Mouse (Mus musculus): Measurements from ENCODE around the gene Sipa1l2. TPM values are rescaled to one million over a fixed set of nuclear protein-coding genes. Genes with fewer than 3 reads are reported as not detected.
A peak's percentile ranks its signal among the peaks of the same experiment; 100 is the strongest.

The Sipa1l2 gene
- polyA plus RNA-seq, 1 experiment from 2014 or later: 14.1 TPM

GRCm38 (mm10) chr8:125586587-125586986 is 17.0 kb upstream of the Sipa1l2 start:
- WGBS: 82% methylated on average over 7 of the region's 7 CpGs
- H3K4me1 ChIP-seq (ENCODE audit: control insufficient read depth, insufficient read depth, low read length): peaks cover 11% of the 10 kb centered on the region
- H3K9me3 ChIP-seq (ENCODE audit: control insufficient read depth, low read length): no peaks in the 10 kb centered on the region
- H3K27me3 ChIP-seq (ENCODE audit: control insufficient read depth, insufficient read depth, low read length): no peaks in the 10 kb centered on the region
- no peaks in the 10 kb centered on the region for H3K36me3 ChIP-seq (ENCODE audit: control insufficient read depth, insufficient read depth, low read length)
- H3K4me3 ChIP-seq (ENCODE audit: low read depth, low read length): no peak overlapping the region
- H3K9ac ChIP-seq (ENCODE audit: low read length): no peak overlapping the region
- ATAC-seq (ENCODE audit: low FRiP score) (no peak), DNase-seq (ENCODE audit: low spot score, missing footprints) (no peak)
- no peak overlapping the region for H3K27ac ChIP-seq (ENCODE audit: low read depth, low read length)
- no peak overlapping the region for H3K4me2 ChIP-seq

GRCm38 (mm10) chr8:125584276-125584675 is 14.7 kb upstream of the Sipa1l2 start:
- Histone ChIP-seq H3K27me3 (ENCODE audit: control insufficient read depth, insufficient read depth, low read length) (no peaks in the 10 kb centered on the region), H3K4me3 (ENCODE audit: low read depth, low read length) (no peak overlapping the region), H3K27ac (ENCODE audit: low read depth, low read length) (no peak overlapping the region), H3K9me3 (ENCODE audit: control insufficient read depth, low read length) (no peaks in the 10 kb centered on the region), H3K4me2 (no peak overlapping the region), H3K36me3 (ENCODE audit: control insufficient read depth, insufficient read depth, low read length) (no peaks in the 10 kb centered on the region), H3K9ac (ENCODE audit: low read length) (no peak overlapping the region), H3K4me1 (ENCODE audit: control insufficient read depth, insufficient read depth, low read length) (no peaks in the 10 kb centered on the region)
- ATAC-seq (ENCODE audit: low FRiP score): no peak
- WGBS: 84% methylated on average over 3 of the region's 3 CpGs
- no peak for DNase-seq (ENCODE audit: low spot score, missing footprints)

- DNase-seq (ENCODE audit: low spot score, missing footprints) (no peak), ATAC-seq (ENCODE audit: low FRiP score) (no peak)
- no peaks in the 10 kb centered on the region for H3K9me3 ChIP-seq (ENCODE audit: control insufficient read depth, low read length)
- H3K4me1 ChIP-seq (ENCODE audit: control insufficient read depth, insufficient read depth, low read length): no peaks in the 10 kb centered on the region
- no peak overlapping the region for H3K27ac ChIP-seq (ENCODE audit: low read depth, low read length)
- no peak overlapping the region for H3K4me3 ChIP-seq (ENCODE audit: low read depth, low read length)
- no peaks in the 10 kb centered on the region for H3K36me3 ChIP-seq (ENCODE audit: control insufficient read depth, insufficient read depth, low read length)
- H3K27me3 ChIP-seq (ENCODE audit: control insufficient read depth, insufficient read depth, low read length): no peaks in the 10 kb centered on the region
- H3K9ac ChIP-seq (ENCODE audit: low read length): no peak overlapping the region
- no peak overlapping the region for H3K4me2 ChIP-seq
- WGBS: 93% methylated on average over 5 of the region's 5 CpGs
Measured at GRCm38 (mm10) chr8:125580426-125580825, 10.8 kb upstream of the Sipa1l2 start.

- Histone ChIP-seq H3K4me1 (ENCODE audit: control insufficient read depth, insufficient read depth, low read length) (no peaks in the 10 kb centered on the region), H3K9me3 (ENCODE audit: control insufficient read depth, low read length) (no peaks in the 10 kb centered on the region), H3K27me3 (ENCODE audit: control insufficient read depth, insufficient read depth, low read length) (no peaks in the 10 kb centered on the region; the same call in 1 of the 2 replicates), H3K36me3 (ENCODE audit: control insufficient read depth, insufficient read depth, low read length) (no peaks in the 10 kb centered on the region), H3K4me2 (no peak overlapping the region), H3K27ac (ENCODE audit: low read depth, low read length) (no peak overlapping the region), H3K4me3 (ENCODE audit: low read depth, low read length) (no peak overlapping the region), H3K9ac (ENCODE audit: low read length) (no peak overlapping the region)
- WGBS: 87% methylated on average over 4 of the region's 4 CpGs
- ATAC-seq (ENCODE audit: low FRiP score) (no peak), DNase-seq (ENCODE audit: low spot score, missing footprints) (no peak)
Measured at GRCm38 (mm10) chr8:125576127-125576526, 6.5 kb upstream of the Sipa1l2 start.

- H3K4me3 ChIP-seq (ENCODE audit: low read depth, low read length): no peak overlapping the region
- ATAC-seq (ENCODE audit: low FRiP score): no peak
- H3K36me3 ChIP-seq (ENCODE audit: control insufficient read depth, insufficient read depth, low read length): no peaks in the 10 kb centered on the region
- WGBS: 39% methylated on average over 4 of the region's 4 CpGs
- no peak overlapping the region for H3K4me2 ChIP-seq
- no peak overlapping the region for H3K27ac ChIP-seq (ENCODE audit: low read depth, low read length)
- H3K27me3 ChIP-seq (ENCODE audit: control insufficient read depth, insufficient read depth, low read length): peaks cover 3% of the 10 kb centered on the region; the same call in 1 of the 2 replicates
- peak; percentile 87 for DNase-seq (ENCODE audit: low spot score, missing footprints)
- H3K9ac ChIP-seq (ENCODE audit: low read length): no peak overlapping the region
- H3K9me3 ChIP-seq (ENCODE audit: control insufficient read depth, low read length): no peaks in the 10 kb centered on the region
- peaks cover 4% of the 10 kb centered on the region; the same call in 1 of the 2 replicates for H3K4me1 ChIP-seq (ENCODE audit: control insufficient read depth, insufficient read depth, low read length)
Measured at GRCm38 (mm10) chr8:125574280-125574679, 4.7 kb upstream of the Sipa1l2 start.

GRCm38 (mm10) chr8:125572246-125572645 is 2.6 kb upstream of the Sipa1l2 start:
- Histone ChIP-seq H3K4me3 (ENCODE audit: low read depth, low read length) (no peak overlapping the region), H3K27ac (ENCODE audit: low read depth, low read length) (no peak overlapping the region), H3K27me3 (ENCODE audit: control insufficient read depth, insufficient read depth, low read length) (peaks cover 3% of the 10 kb centered on the region; the same call in 1 of the 2 replicates), H3K4me2 (no peak overlapping the region), H3K9ac (ENCODE audit: low read length) (no peak overlapping the region), H3K4me1 (ENCODE audit: control insufficient read depth, insufficient read depth, low read length) (peaks cover 13% of the 10 kb centered on the region), H3K9me3 (ENCODE audit: control insufficient read depth, low read length) (no peaks in the 10 kb centered on the region), H3K36me3 (ENCODE audit: control insufficient read depth, insufficient read depth, low read length) (no peaks in the 10 kb centered on the region)
- no peak for DNase-seq (ENCODE audit: low spot score, missing footprints)
- ATAC-seq (ENCODE audit: low FRiP score): no peak
- WGBS: 96% methylated on average over 4 of the region's 4 CpGs

- H3K9me3 ChIP-seq (ENCODE audit: control insufficient read depth, low read length): no peaks in the 10 kb centered on the region
- peaks cover 3% of the 10 kb centered on the region; the same call in 1 of the 2 replicates for H3K27me3 ChIP-seq (ENCODE audit: control insufficient read depth, insufficient read depth, low read length)
- no peak overlapping the region; the same call in 1 of the 2 replicates for H3K9ac ChIP-seq (ENCODE audit: low read length)
- H3K4me2 ChIP-seq: no peak overlapping the region
- peak; percentile 87 for DNase-seq (ENCODE audit: low spot score, missing footprints)
- H3K4me1 ChIP-seq (ENCODE audit: control insufficient read depth, insufficient read depth, low read length): peaks cover 24% of the 10 kb centered on the region
- 69% methylated on average over 12 of the region's 12 CpGs for WGBS
- no peaks in the 10 kb centered on the region for H3K36me3 ChIP-seq (ENCODE audit: control insufficient read depth, insufficient read depth, low read length)
- ATAC-seq (ENCODE audit: low FRiP score): no peak
- no peak overlapping the region for H3K4me3 ChIP-seq (ENCODE audit: low read depth, low read length)
- H3K27ac ChIP-seq (ENCODE audit: low read depth, low read length): no peak overlapping the region
Measured at GRCm38 (mm10) chr8:125570835-125571465, 1.3 kb upstream of the Sipa1l2 start.

- H3K27ac ChIP-seq (ENCODE audit: low read depth, low read length): no peak overlapping the region
- H3K9ac ChIP-seq (ENCODE audit: low read length): peak overlapping the region; percentile 72
- peak overlapping the region; percentile 82 for H3K4me3 ChIP-seq (ENCODE audit: low read depth, low read length)
- DNase-seq (ENCODE audit: low spot score, missing footprints) (peak; percentile 88), ATAC-seq (ENCODE audit: low FRiP score) (no peak)
- H3K36me3 ChIP-seq (ENCODE audit: control insufficient read depth, insufficient read depth, low read length): no peaks in the 10 kb centered on the region
- WGBS: 17% methylated on average over 13 of the region's 13 CpGs
- H3K4me2 ChIP-seq: peak overlapping the region; percentile 88
- no peaks in the 10 kb centered on the region for H3K9me3 ChIP-seq (ENCODE audit: control insufficient read depth, low read length)
- peaks cover 24% of the 10 kb centered on the region for H3K4me1 ChIP-seq (ENCODE audit: control insufficient read depth, insufficient read depth, low read length)
- H3K27me3 ChIP-seq (ENCODE audit: control insufficient read depth, insufficient read depth, low read length): peaks cover 3% of the 10 kb centered on the region; the same call in 1 of the 2 replicates
Measured at GRCm38 (mm10) chr8:125570389-125570788, 781 bp upstream of the Sipa1l2 start.

GRCm38 (mm10) chr8:125568851-125569532 is 616 bp downstream of the Sipa1l2 start:
- H3K27me3 ChIP-seq (ENCODE audit: control insufficient read depth, insufficient read depth, low read length): peaks cover 3% of the 10 kb centered on the region; the same call in 1 of the 2 replicates
- DNase-seq (ENCODE audit: low spot score, missing footprints) (peak; percentile 95), ATAC-seq (ENCODE audit: low FRiP score) (no peak; the same call in 1 of the 2 replicates)
- peak overlapping the region; percentile 86 for H3K4me2 ChIP-seq
- peak overlapping the region; percentile 44; the same call in 1 of the 2 replicates for H3K27ac ChIP-seq (ENCODE audit: low read depth, low read length)
- peak overlapping the region; percentile 82 for H3K4me3 ChIP-seq (ENCODE audit: low read depth, low read length)
- WGBS: under 1% methylated on average over 39 of the region's 39 CpGs
- no peaks in the 10 kb centered on the region for H3K36me3 ChIP-seq (ENCODE audit: control insufficient read depth, insufficient read depth, low read length)
- peaks cover 24% of the 10 kb centered on the region for H3K4me1 ChIP-seq (ENCODE audit: control insufficient read depth, insufficient read depth, low read length)
- H3K9me3 ChIP-seq (ENCODE audit: control insufficient read depth, low read length): no peaks in the 10 kb centered on the region
- peak overlapping the region; percentile 81 for H3K9ac ChIP-seq (ENCODE audit: low read length)

Data from midbrain, embryonic 11.5 days (tissue).